In the genomic region with DNA sequence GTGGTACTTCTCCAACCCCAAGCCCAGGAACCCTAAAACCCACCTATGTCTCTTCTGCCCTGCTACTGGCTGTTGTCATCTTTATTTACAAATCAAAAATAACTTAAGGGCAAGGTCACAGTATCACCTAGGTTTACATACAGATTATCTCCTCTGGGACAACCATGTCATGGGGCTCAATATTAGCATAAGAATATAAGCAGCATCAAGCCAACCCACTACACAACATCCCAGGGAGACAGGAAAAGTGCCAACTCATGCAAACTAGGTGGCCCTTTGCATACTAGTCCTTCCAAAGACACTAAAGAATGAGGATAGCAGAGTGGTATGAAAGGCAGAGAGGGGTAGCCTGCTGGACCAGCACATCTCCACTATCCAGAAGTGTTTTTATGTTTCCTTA, we compare ENCODE assay signal across 21 mouse cellular contexts. TPM values are rescaled to one million over a fixed set of nuclear protein-coding genes. Genes with fewer than 3 reads are reported as not detected.
DNase-seq lines count a peak whose midpoint lies in the region; ATAC-seq lines count a peak whose summit lies in the region.
"Had no signal": no experiment of that assay in that cellular context is flagged by ENCODE, and none has a peak within 500 bp of the region (broad histone marks: within the 10 kb centered on the region; RNA-seq: fewer than 3 reads in every experiment).

No protein-coding gene starts in this region.

- no peaks in the 10 kb centered on the region for H3K27me3 ChIP-seq in forebrain, embryonic 13.5 days
- H3K27me3 ChIP-seq: embryonic facial prominence, embryonic 13.5 days; embryonic facial prominence, embryonic 15.5 days; forebrain, embryonic 12.5 days; forebrain, embryonic 15.5 days; Patski had no signal

- H3K36me3 ChIP-seq in forebrain, embryonic 13.5 days (ENCODE audit: poor library complexity, severe bottlenecking), result peaks cover 12% of the 10 kb centered on the region

- H3K9me3 ChIP-seq in forebrain, embryonic 13.5 days (replicated peaks), result no peaks in the 10 kb centered on the region
- H3K9me3 ChIP-seq: embryonic facial prominence, embryonic 13.5 days; embryonic facial prominence, embryonic 15.5 days; forebrain, embryonic 10.5 days; forebrain, embryonic 12.5 days; forebrain, embryonic 15.5 days had no signal

- ATAC-seq in forebrain, embryonic 13.5 days, result no peak
- ATAC-seq: activated CD4-positive, CD25-positive, alpha-beta regulatory T cell, adult 4 months; forebrain, embryonic 15.5 days; Patski had no signal

- H3K4me3 ChIP-seq in forebrain, embryonic 13.5 days, result no peak overlapping the region
- H3K4me3 ChIP-seq: embryonic facial prominence, embryonic 13.5 days; embryonic facial prominence, embryonic 15.5 days; erythroblast, embryonic 14.5 days; forebrain, embryonic 10.5 days; forebrain, embryonic 12.5 days; forebrain, embryonic 15.5 days had no signal

- DNase-seq in ES-CJ7 (ENCODE audit: low read depth, low spot score), result peak; percentile 65
- peak; percentile 87 for DNase-seq in R1 (ENCODE audit: low read depth, low spot score)
- no peak for DNase-seq in embryo, embryonic 11 days
- no peak for DNase-seq in left cerebral cortex, adult 11 months (ENCODE audit: low spot score)
- DNase-seq: adrenal gland, adult 8-10 months; adrenal gland, postnatal 14 days; adrenal gland, postnatal 36 days; cerebellum, adult 11-12 months; cerebellum, adult 2 months; cerebellum, adult 9-10 months; cerebellum, postnatal 10 days; cerebellum, postnatal 25 days had no signal

- no peak overlapping the region for H3K9ac ChIP-seq in forebrain, embryonic 13.5 days
- H3K9ac ChIP-seq: embryonic facial prominence, embryonic 13.5 days; embryonic facial prominence, embryonic 15.5 days; forebrain, embryonic 12.5 days; forebrain, embryonic 15.5 days had no signal

- H3K4me2 ChIP-seq in forebrain, embryonic 13.5 days, result no peak overlapping the region
- H3K4me2 ChIP-seq: embryonic facial prominence, embryonic 13.5 days; embryonic facial prominence, embryonic 15.5 days; forebrain, embryonic 12.5 days; forebrain, embryonic 15.5 days had no signal

- H3K4me1 ChIP-seq in forebrain, embryonic 13.5 days, result no peaks in the 10 kb centered on the region
- H3K4me1 ChIP-seq: embryonic facial prominence, embryonic 13.5 days; embryonic facial prominence, embryonic 15.5 days; forebrain, embryonic 10.5 days; forebrain, embryonic 12.5 days; forebrain, embryonic 15.5 days had no signal

- no peak overlapping the region for H3K27ac ChIP-seq in forebrain, embryonic 13.5 days
- H3K27ac ChIP-seq: embryonic facial prominence, embryonic 13.5 days; embryonic facial prominence, embryonic 15.5 days; forebrain, embryonic 10.5 days; forebrain, embryonic 12.5 days; forebrain, embryonic 15.5 days had no signal

RNA-seq across cellular contexts. Expression of a gene that starts 15.7 kb away (rescaled TPM):
- 11.8 and 13.3 TPM in 2 replicates for polyA plus RNA-seq in forebrain, embryonic 13.5 days (2015; fragmentation: Nextera tagmentation; extraction: Ambion mirVana)

Comparison
In these comparisons a context has a peak if more than half of its experiments do, and no peak if none do; other contexts are left out.
1. DNase-seq: peak in ES-CJ7 (single experiment) and R1 (single experiment); none in embryo, embryonic 11 days (single experiment) and left cerebral cortex, adult 11 months (single experiment).